Mouse (Mus musculus) heart, postnatal 14 days (tissue): Measurements from ENCODE around the gene Muc4. TPM values are rescaled to one million over a fixed set of nuclear protein-coding genes. Genes with fewer than 3 reads are reported as not detected.

ENCODE experiments used
- DNase-seq, 2 experiments: peaks; one replicate each; pipeline ENCODE4 v3.0.0; 2021 to 2022
- intact Hi-C: fragments of 180-260 bp; cut with DNase I; formaldehyde crosslinking; loops from one replicate; pipeline ENCODE4 v1.15.1; 2025
- long read RNA-seq, 2 experiments: library from polyadenylated mRNA; stranded (forward); transcript quantifications; one replicate each; pipeline ENCODE4 v2.0.0; 2021
- total RNA-seq, 2 experiments: library from RNA; stranded (reverse); gene quantifications; 2 replicates each; pipeline ENCODE4 v1.2.3; 2021

The Muc4 gene
- total RNA-seq, result under 1 TPM; 0.07 to 0.65 TPM
- long read RNA-seq, experiment 1, result 0 reads
- long read RNA-seq, experiment 2, result 0 reads

GRCm38 (mm10) chr16:32735586-32735985, at the start of gene Muc4:
Gene Muc4, plus strand, starts transcription at chr16:32735886.
- intact Hi-C loops, result no loop called here
- DNase-seq, result no peak

GRCm38 (mm10) chr16:32685998-32686397, 49.7 kb upstream of the Muc4 start:
- intact Hi-C loops, result no loop called here
- DNase-seq, result no peak

- DNase-seq, result no peak
- intact Hi-C loops, result no loop called here
These were observed 48.5 kb upstream of the Muc4 start for GRCm38 (mm10) chr16:32687221-32687620.

GRCm38 (mm10) chr16:32688770-32689169, 46.9 kb upstream of the Muc4 start:
- intact Hi-C loops, result no loop called here
- DNase-seq, result no peak

GRCm38 (mm10) chr16:32689501-32689900, 46.2 kb upstream of the Muc4 start:
- peak; percentile 67 to 84 for DNase-seq
- intact Hi-C loops, result no loop called here

- DNase-seq, result peak in 1 of 2 experiments; percentile 54
- intact Hi-C loops, result loop anchor here (5.0 kb wide), 1 partner anchor 105 kb away; no protein-coding TSS in a partner anchor
These were observed 38.7 kb upstream of the Muc4 start for GRCm38 (mm10) chr16:32696841-32697464.

GRCm38 (mm10) chr16:32697665-32698446, 37.8 kb upstream of the Muc4 start:
- intact Hi-C loops, result loop anchor here (5.0 kb wide), 1 partner anchor 104 kb away; no protein-coding TSS in a partner anchor

GRCm38 (mm10) chr16:32698550-32698949, 37.1 kb upstream of the Muc4 start:
- no peak for DNase-seq
- intact Hi-C loops, result loop anchor here (5.0 kb wide), 1 partner anchor 104 kb away; no protein-coding TSS in a partner anchor

More at GRCm38 (mm10) chr16:32697665-32698446, 37.8 kb upstream of the Muc4 start:
- DNase-seq, result no peak

- no peak for DNase-seq
- intact Hi-C loops, result loop anchor here (10.0 kb wide), 1 partner anchor 181 kb away; no protein-coding TSS in a partner anchor
These were observed 32.3 kb upstream of the Muc4 start for GRCm38 (mm10) chr16:32703312-32703912.

GRCm38 (mm10) chr16:32705606-32706005, 30.1 kb upstream of the Muc4 start:
- intact Hi-C loops, result loop anchor here (10.0 kb wide), 1 partner anchor 179 kb away; no protein-coding TSS in a partner anchor
- no peak for DNase-seq

GRCm38 (mm10) chr16:32707111-32707823, 28.4 kb upstream of the Muc4 start:
- no peak for DNase-seq
- intact Hi-C loops, result loop anchor here (10.0 kb wide), 1 partner anchor 178 kb away; no protein-coding TSS in a partner anchor

GRCm38 (mm10) chr16:32707824-32708456, 27.7 kb upstream of the Muc4 start:
- no peak for DNase-seq
- intact Hi-C loops, result loop anchor here (10.0 kb wide), 1 partner anchor 177 kb away; no protein-coding TSS in a partner anchor

- intact Hi-C loops, result loop anchor here (10.0 kb wide), 1 partner anchor 176 kb away; no protein-coding TSS in a partner anchor
These were observed 27.1 kb upstream of the Muc4 start for GRCm38 (mm10) chr16:32708457-32709033.

GRCm38 (mm10) chr16:32709116-32709515, 26.6 kb upstream of the Muc4 start:
- intact Hi-C loops, result loop anchor here (10.0 kb wide), 1 partner anchor 176 kb away; no protein-coding TSS in a partner anchor
- no peak for DNase-seq

More at GRCm38 (mm10) chr16:32708457-32709033, 27.1 kb upstream of the Muc4 start:
- no peak for DNase-seq

- no peak for DNase-seq
- intact Hi-C loops, result no loop called here
These were observed 25.1 kb upstream of the Muc4 start for GRCm38 (mm10) chr16:32710426-32711070.

GRCm38 (mm10) chr16:32712202-32712601, 23.5 kb upstream of the Muc4 start:
- intact Hi-C loops, result no loop called here
- no peak for DNase-seq

GRCm38 (mm10) chr16:32713556-32713955, 22.1 kb upstream of the Muc4 start:
- no peak for DNase-seq
- intact Hi-C loops, result no loop called here

GRCm38 (mm10) chr16:32715364-32715763, 20.3 kb upstream of the Muc4 start:
- intact Hi-C loops, result no loop called here
- DNase-seq, result peak in 1 of 2 experiments; percentile 43

GRCm38 (mm10) chr16:32723163-32723562, 12.5 kb upstream of the Muc4 start:
- intact Hi-C loops, result no loop called here
- no peak for DNase-seq
